Mouse (Mus musculus) bone marrow, adult 2 months (tissue): ENCODE measurements around the gene Gm5128.
"Not testable (repeated sequence)": the region's sequence is repeated elsewhere in the genome, so short reads cannot be mapped to it uniquely, and the experiment has no call there.

Experiments used
- CTCF ChIP-seq: fragments of 200-500 bp; IDR thresholded peaks from 2 replicates; pipeline ENCODE4 v1.5.1; 2011; ENCODE audit warnings: low read length, control low read depth; ENCODE audit not compliant: control insufficient read depth, insufficient read depth
- POLR2A ChIP-seq: fragments of 200-500 bp; IDR thresholded peaks from 2 replicates; pipeline ENCODE4 v1.6.1; 2011; ENCODE audit warnings: low read depth, mild to moderate bottlenecking, control low read depth, low read length, borderline replicate concordance; ENCODE audit not compliant: control insufficient read depth

- TF ChIP-seq CTCF, POLR2A: not testable (repeated sequence)
Observed at GRCm38 (mm10) chrX:135372984-135373383, at the start of gene Gm5128.
